Mouse (Mus musculus) layer of hippocampus, adult 9-11 months (tissue): ENCODE results near the gene Pde8a.

ENCODE experiments used
- DNase-seq: peaks from one replicate; pipeline ENCODE4 v3.0.0; 2022

Pde8a gene

DNA sequence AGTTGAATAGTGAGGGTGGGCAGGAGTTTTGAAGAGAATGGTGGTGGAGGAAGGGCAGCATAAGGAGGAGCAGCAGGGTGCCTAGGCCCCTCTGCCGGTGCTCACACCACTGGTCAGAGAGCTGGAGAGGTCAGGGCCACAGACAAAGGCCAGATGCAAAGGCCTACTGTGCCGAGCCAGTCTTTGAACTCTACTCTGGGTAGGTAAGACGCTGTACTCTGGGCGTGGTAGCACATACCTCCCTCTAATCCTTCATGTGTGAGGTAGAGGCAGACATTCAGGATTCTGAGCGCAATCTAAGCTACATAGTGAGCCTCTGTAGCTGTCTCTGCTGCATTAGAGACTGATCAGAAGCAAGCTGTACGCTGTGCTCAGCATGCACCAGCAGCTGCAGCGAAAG lies 73.1 kb downstream of the Pde8a start:
- no peak for DNase-seq

DNA sequence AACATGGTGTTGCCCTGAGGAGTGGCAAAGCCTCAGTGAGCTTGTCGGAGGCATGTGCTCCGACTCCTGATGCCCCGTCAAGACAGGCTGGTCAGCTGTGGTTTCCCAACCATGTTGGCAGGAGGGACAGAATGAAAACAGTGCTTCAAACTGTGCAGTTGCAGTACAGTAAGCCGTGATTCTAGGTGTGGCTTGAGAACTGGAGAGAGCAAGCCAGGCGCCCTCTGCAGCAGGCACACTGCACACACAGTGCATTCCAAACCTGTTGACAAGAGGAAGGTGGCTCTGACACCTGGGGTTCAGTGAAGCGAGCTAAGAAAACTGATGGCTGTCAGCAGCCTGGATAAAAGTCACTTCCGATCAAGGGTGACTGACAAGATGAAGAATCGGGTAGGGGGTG lies 73.5 kb downstream of the Pde8a start:
- DNase-seq = no peak

DNA sequence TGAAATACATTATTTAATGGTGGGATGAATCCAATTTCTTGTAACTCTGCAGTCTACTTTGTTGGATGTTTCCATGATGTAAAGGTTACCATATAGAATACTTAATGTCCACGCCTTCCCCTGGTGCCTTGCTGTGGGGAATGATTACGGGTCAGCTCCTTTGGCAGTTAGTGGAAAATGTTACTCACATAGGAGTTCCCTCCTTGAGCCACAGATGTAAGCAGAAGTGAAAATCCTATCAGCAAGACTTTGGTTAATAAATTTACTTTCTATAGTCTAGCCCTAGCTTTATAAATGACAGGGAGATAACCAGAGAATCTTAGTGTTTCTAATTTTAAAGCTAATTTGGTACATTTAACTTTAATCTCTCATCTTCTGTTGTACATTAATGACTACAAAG lies 81.8 kb downstream of the Pde8a start:
- no peak for DNase-seq

DNA sequence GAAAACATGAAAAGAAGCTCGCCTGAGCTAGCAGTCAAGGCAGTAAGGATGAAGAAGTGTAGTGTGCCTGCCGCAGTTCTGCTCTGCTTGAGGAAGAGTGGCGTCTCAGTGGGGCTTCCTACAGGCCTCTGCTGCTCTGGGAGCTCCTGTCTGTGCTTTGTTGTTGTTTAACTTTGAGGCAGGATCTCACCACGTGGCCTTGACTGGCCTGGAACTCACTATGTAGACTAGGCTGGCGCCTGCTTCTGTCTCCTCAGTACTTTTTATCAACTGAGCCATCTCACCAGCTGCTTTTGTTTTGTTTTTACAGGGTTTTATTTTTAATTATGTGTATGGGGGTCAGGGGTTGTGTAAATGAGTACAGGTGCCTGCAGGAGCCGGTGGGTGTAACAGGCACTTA lies 84.8 kb downstream of the Pde8a start:
- no peak for DNase-seq

DNA sequence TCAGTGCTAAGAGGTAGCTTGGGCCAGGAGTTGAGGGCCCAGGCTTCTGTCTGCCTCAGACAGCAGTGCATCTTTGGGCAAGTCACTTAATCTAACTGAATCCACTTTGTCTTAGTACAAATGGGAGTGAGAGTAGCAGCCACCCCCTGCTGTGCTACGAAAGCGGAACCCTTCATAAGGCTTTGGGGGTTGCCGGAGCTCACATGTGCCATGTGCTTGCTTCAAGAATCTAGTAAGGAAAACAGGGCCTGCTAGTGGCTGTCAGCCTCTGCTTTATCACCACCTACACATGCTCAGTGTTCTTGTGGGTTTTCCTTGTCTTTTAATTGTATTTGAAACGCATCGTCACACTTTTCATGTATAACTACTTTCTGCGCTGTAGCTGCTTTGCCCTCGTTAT lies 87.9 kb downstream of the Pde8a start:
- DNase-seq = no peak

DNA sequence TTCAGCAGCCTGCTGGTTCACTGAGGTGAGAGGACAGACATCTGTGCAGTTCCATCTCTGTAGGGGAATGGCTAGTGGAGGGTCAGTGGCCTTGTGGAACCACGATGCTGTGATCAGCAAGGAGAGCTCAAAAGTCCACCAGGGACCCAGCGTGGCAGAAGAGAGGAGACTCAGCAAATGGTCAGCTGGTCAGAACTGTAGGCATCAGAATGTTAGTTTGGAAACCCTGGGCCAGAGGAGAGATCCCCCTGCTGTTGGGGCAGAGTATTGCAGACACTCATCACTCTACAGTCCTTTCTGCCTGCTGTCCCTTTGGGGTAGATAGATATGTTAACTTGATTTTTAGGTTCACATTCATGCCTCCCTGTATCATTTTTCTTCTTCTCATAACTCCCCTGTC lies 90.3 kb downstream of the Pde8a start:
- no peak for DNase-seq

DNA sequence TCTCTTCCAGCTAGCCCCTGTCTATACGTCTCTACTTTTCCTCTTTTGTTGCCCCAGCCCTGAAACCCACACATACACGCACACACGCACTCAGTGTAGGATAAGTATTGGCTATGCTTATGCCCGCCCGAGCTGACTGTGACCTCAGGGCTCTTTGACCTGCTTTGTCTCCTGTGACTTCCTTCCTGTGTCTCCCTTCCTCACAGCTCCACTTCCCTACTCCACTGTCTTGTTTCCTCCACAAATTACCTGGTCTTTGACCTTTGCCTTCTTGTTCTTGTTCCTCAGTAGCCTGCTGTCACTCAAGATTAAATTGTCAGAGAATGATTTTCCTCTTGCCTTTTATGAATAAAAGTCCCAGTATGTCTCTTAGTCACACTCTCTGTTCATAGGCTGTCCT lies 90.7 kb downstream of the Pde8a start:
- no peak for DNase-seq

DNA sequence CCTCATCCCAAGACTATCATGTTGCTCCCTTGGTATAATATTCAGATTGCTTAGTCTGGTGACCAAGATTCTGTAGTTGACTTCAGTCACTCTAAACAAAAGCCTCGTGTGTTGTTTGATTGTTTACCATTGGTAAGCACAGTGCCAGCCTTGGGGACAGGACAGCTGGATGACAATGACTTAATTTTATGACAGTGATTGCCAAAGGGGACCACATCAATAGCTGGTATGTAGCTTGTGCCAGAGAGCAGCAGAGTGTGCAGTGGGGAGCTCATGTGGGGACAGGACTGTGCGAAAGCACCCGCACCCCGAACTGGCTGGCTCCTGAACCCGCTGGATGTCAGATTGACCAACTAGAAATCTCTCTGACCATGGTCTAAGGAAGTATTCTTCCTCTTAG lies 91.3 kb downstream of the Pde8a start:
- peak; percentile 82 for DNase-seq

DNA sequence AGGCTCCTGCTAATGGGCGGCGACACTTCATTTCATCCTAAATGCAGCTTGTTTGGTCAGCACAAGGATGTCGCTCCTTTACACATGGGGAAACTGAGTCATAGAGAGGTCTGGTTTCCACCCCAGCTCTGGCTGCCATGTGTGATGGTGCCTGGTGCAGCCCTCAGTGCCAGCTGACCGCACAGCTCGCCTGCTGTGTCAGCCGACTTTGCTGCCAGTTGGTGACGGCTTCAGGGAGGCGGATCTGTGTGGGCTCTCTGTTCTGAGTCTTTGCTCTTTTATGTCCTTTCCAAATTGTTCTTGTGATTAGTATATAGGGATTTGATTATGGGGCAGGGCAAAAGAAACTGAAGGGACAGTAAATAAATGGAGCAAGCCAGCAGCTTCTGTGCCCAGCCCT lies 94.3 kb downstream of the Pde8a start:
- DNase-seq = peak; percentile 84

DNA sequence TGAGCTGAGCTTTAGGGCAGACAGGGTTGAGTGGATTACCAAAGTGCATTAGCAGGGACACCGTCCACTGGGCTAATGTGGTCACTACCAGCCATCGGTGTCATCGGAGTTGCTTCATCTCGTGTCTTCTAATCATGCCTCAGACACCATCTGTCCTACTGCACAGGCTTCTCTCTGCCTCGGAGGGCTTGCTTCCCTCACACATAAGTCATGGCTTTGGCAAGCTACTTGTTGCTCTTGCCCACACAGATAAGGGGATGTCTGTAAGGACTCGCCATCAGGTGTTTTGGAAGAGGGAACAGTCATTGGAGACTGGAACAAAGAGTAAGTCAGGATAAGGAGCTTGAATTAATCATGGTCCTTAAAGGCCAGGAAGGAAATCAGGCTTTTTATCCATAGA lies 95.9 kb downstream of the Pde8a start:
- no peak for DNase-seq

DNA sequence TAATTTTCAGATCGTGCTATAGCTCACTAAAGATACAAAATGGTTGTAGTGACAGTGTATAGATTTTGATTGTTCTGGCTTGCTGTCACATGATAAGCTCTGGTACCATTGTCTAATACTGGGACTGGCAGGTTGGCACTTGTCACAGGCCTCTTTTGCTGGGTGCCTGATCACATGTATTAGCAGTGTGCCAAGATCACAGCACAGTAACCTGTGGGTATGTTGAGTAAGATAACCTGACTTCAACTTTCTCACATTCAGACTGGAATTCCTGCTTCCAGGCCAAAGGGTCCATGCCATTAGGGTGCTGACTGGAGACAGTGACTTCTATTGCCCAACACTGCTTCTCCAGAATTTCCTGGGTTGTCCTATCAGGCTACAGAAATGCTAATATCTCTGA lies 97.7 kb downstream of the Pde8a start:
- no peak for DNase-seq

DNA sequence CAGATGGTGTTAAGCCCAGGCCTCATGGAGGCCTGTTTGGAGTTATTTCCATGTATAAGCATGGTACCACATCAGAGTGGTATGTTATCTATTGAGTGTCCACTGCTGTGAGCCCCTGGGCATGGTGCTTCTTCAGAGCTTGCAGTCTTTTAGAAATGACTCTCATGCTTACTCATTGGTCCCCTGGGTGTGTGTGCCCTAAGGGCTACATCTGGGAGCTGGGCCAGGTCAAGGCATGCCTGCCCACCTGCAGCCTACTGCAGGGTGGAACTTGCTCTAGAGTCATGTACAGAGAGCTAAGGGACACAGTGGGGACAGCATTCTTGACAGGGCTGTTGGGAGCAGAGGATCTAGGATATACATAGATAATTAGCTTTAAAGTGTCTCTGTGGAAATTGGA lies 98.2 kb downstream of the Pde8a start:
- no peak for DNase-seq

DNA sequence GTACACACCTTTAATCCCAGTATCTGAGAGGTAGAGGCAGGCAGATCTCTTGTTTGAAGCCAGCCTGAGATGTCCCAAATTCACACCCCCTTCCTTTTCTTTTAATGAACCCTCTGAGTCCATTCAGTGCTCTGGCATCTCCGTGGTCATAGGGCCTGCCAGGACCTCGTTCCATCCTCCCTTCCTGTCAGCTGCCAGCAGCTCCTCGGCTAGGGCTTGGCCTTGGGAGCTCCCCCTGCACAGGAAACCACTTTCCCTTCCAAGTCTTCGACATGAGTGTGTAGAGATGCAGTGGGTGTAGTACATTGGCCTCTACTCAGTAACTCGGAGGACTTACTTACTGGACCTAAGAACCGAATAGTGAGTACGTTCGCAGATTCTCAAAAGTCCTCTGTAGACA lies 102.2 kb downstream of the Pde8a start:
- no peak for DNase-seq

DNA sequence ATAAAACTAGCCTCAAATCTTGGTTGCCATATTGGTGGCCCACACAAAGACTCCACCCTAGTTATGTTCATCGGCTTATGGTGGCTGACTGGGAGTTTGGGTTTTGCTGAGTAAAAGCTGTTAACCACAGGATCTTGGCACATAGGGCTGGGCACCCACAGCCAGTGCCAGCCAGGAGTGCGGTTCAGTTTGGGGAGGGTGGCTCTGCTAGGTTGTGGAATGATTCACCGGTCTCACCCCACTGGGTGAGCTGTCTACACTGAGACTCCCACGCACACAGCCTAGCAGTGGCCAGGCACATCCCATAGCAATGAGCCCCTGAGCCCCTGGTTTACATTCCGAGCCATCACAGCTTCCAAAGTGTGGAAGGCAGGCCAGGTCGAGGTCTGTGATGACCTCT lies 106.4 kb downstream of the Pde8a start:
- DNase-seq = no peak

DNA sequence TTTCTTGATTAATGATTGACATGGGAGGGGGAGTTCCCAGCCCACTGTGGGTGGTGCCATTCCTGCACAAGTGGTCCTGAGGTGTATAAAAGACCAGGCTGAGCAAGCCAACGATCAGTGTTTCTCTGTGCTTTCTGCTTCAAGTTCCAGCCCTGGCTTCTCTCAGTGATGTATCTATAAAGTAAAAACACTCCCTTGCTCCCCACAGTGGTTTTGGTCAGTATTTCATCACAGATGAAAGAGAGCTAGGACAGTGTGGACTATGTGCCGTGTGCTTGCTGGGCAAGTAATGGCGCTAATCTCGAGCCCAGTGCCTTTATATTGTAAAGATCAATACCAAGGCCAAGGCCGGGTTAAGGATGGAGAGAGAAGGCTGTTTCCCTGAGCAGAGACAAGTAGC lies 108.4 kb downstream of the Pde8a start:
- no peak for DNase-seq

DNA sequence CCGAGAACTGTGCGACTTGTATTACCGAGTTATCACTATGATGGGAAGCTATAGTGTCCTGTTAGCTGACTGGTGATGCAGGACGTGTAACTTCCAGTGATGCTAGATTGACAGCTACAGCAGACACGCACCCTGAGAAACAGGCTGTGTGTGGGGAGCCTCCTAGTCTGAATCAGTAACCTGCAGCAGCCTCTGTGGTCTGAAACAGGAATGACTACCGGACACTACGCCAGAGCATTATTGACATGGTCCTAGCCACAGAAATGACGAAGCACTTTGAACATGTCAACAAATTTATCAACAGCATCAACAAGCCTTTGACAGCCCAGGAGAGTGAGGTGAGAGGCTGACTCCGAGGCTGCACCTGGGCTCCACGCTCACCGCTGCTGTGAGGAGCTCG lies 112.6 kb downstream of the Pde8a start:
- DNase-seq = no peak

DNA sequence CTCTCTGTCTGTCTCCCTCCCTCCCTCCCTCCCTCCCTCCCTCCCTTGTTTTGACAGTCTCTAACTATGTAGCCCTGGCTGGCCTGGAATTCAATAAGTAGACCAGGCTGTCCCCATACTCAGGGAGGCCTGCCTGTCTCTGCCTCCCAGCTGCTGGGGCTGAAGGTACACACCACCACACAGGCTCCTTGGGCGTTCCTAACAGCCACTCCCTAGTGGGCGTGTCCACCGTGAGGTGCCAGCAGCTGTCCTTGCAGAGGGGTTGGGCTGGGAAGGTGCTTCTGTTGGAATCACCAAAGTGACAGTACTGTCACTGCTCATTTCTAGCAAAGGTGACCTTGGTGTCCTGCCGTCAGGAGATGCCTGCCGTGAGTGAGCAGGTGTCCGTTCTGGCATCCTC lies 113.5 kb downstream of the Pde8a start:
- no peak for DNase-seq

DNA sequence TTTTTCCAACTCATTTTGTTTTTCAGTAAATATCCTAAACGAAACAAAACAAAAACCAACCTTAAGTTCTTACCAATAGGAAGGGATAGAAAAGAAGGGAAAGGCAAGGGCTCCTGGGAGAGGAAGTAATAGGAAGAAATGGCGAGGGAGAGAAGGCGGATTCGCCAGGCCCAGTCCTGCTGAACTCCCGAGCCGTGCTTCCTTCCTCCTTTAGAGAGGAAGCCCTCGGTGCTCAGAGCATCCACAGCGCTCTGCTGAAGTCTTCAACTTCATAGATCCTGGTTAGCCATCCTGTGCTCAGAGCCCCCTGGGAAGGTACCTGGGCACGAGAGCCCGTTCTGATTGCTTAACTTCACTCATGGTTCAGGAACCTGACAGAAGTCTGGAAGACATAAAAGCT lies 114.3 kb downstream of the Pde8a start:
- DNase-seq = no peak

DNA sequence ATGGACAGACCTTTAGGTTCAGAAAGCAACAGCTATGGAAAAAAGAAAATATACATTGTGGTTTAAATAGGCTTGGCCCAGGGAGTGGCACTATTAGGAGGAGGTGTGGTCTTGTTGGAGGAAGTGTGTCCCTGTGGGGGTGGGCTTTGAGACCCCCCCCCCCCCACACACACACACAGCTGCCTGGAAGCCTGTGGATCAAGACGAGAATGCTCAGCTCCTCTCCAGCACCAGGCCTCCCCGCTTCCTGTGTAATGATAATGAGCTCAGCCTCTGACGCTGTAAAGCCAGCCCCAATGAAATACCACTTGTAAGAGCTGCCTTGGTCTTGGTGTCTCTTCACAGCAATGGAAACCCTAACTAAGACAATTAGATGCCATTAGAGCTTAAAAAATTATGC lies 117.4 kb downstream of the Pde8a start:
- DNase-seq = no peak

DNA sequence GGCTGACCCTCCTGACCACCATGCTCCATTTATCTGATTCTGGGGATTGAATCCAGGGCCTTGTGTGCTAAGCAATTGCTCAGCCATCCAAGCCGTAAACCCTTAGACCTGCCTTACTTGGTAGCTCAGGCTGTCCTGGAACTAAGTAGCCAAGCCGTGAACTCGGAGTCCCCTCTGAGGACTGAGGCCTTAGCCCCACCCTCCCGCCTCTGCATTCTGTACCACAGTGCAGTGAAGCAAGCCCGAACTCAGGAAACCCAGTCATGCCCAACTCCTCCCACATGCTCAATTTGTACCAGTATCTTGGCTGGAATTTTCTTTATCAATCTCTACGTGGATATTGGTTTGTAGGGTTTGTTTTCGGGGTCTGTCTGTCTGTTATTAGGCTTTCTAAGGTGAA lies 118.5 kb downstream of the Pde8a start:
- no peak for DNase-seq

DNA sequence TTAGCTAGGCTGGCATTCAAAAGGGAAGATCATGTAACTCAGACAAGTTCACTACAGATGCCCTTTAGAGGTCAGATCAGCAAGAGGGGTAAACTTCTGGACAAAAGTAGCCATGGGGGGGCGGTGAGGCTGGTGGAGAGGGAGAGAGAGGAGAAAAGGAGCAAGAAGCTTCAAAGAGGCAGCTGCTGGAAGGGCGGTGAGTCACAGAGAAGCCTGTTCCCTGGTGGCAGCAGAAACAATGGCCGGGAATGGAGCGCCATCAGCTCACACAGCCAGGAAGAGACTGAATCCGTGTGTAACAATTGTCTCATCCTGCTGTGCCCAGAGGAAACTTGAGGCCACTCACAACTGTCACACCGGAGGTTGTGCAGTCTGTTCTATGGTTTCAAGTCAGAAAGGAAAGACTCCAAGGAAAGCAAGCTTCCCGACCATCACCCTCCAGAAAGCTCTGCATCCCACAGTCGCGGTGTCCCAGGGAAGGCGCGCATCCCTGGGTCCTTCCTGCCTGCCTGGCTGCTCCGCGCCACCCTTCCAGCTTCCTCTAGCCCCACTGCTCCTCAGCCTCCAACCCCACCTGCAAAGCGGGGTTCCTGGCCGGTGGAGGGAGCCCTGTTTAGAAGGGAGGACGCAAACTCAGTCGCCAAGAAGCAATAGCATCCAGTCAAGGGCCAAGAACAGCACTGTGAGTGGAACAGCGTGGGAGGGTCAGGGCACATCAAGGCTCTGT lies 122.5 kb downstream of the Pde8a start:
- DNase-seq = no peak

DNA sequence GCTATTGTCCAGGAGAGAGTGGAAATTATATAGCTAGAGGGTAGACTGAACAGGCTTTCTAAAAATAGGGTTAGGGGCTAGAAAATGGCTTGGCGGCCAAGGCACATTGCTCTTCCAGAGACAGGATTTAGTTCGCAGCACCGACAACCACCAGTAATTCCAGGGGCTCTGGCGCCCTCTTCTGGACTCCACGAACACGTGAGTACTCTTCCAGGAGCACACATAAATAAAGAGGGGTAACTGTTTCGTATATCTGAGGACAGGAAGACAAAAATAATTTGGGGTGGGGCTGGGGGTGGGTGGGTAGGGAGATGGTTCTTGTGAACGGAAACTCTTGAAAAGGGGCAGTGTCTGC lies 123.0 kb downstream of the Pde8a start:
- DNase-seq = no peak

DNA sequence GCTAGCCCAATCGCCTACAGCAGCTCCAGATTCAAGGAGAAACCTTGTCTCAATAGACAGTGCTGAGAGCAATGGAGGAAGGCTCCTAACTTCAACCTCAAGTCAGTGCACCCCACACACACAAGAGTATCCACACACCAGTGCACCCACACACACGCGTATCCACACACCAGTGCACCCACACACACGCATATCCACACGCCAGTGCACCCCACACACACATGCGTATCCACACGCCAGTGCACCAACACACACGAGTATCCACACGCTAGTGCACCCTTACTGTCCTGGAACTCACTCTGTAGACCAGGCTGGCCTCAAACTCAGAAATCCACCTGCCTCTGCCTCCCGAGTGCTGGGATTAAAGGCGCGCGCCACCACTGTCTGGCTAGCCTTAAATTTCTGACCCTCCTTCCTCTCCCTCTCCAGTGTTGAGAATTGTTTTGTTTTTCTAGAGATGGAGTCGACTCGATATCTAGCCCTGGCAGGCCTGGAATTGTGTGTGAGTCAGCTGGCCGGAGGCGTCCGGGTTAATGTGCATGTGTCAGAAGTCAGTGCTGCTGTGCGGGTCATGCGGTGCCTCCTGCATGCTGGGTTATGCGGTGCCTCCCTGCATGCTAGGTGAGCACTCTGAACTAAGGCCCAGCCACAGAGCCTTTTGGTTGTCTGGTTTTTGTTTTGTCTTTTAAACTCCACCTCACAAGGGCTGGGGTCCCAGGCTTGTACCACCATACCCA lies 124.6 kb downstream of the Pde8a start:
- no peak for DNase-seq

DNA sequence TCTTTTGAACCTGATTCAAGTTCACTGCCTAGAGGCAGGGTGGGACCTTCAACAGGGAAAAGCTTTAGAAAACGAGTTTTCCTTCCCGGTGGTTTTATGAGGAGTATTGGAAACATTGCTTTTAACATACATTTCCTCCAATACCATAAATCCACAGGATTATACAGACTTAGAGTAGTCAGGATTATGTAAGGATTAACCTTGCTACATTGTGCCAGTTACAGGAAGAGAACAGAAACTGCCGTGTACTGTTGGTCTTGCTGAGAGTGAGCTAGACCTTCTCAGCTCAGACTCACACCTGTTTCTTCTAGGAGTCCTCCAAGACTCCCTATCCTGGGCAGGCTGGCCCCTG lies 125.1 kb downstream of the Pde8a start:
- DNase-seq = no peak

DNA sequence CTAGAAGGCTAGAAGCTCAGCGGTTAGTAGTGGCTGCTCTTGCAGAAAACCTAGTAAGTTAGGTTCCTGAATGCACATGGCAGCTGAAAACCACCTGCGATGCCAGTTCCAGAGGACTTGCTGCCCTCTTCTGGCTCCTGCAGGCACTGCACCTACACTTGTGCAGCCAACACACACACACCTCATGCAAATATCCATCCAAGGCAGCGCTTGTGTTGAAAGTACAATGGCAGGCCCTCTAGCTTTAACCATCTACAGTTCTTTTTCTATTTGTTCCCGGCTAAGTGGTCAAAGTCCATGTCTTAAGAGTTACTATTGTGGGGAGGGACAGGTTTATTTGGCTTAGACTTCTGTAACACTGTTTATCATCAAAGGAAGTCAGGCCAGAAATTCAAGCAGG lies 126.4 kb downstream of the Pde8a start:
- no peak for DNase-seq
